ENCODE assay signal across 8 mouse cellular contexts in the genomic region with DNA sequence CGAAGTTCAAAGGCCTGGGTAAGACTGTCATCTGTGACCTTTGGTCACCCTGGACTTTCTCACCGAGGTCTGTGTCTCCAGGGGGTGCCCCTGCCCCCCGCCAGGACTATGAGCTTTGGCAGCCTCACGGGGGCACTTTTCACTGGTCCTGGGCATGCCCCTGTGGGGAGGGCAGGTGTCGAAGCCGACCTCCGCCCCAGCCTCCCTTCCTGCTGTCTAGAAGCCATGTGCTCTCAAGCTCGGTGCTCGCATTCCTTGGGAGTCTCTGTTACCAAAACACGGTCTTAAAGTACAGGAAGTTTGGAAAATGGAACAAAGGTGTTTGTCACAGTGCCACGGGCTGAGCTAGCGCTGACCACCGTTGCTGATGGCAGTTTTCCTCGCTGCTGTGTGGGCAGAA. TPM values are rescaled to one million over a fixed set of nuclear protein-coding genes. Genes with fewer than 3 reads are reported as not detected.
A peak's percentile ranks its signal among the peaks of the same experiment; 100 is the strongest.
DNase-seq lines count a peak whose midpoint lies in the region; ATAC-seq and TF ChIP-seq lines count a peak whose summit lies in the region.

No protein-coding gene starts in this region.

- H3K27me3 ChIP-seq in forebrain, embryonic 11.5 days (ENCODE audit: control insufficient read depth, insufficient read depth, low read length) = no peaks in the 10 kb centered on the region
- H3K27me3 ChIP-seq in kidney, embryonic 15.5 days = no peaks in the 10 kb centered on the region
- H3K27me3 ChIP-seq in midbrain, postnatal 0 days (ENCODE audit: insufficient read depth, low read length) = no peaks in the 10 kb centered on the region

- DNase-seq in layer of hippocampus, adult 2 months (ENCODE audit: low spot score in 2 of 2) = no peak
- no peak for DNase-seq in layer of hippocampus, postnatal 36 days
- no peak for DNase-seq in forebrain, embryonic 11.5 days (ENCODE audit: low spot score)
- no peak for DNase-seq in midbrain, postnatal 0 days (ENCODE audit: low spot score)
- DNase-seq in urinary bladder, postnatal 10 days (ENCODE audit: low spot score) = no peak
- DNase-seq in right cerebral cortex, adult 18-20 months = no peak
- DNase-seq in spleen, postnatal 14 days (ENCODE audit: low spot score in 2 of 2) = no peak

- H3K4me3 ChIP-seq in layer of hippocampus, adult 2 months = no peak overlapping the region
- H3K4me3 ChIP-seq in forebrain, embryonic 11.5 days (ENCODE audit: low read depth, low read length) = no peak overlapping the region
- no peak overlapping the region for H3K4me3 ChIP-seq in kidney, embryonic 15.5 days (replicated peaks)
- H3K4me3 ChIP-seq in midbrain, postnatal 0 days (ENCODE audit: low read depth, low read length) = no peak overlapping the region

- TF ChIP-seq CTCF in layer of hippocampus, adult 2 months (conservative IDR thresholded peaks at IDR 0.05) = no peak
- TF ChIP-seq CTCF in midbrain, postnatal 0 days (IDR thresholded peaks at IDR 0.05) = no peak

- H3K36me3 ChIP-seq in forebrain, embryonic 11.5 days (ENCODE audit: control insufficient read depth, insufficient read depth, low read length) = no peaks in the 10 kb centered on the region
- no peaks in the 10 kb centered on the region for H3K36me3 ChIP-seq in kidney, embryonic 15.5 days
- no peaks in the 10 kb centered on the region for H3K36me3 ChIP-seq in midbrain, postnatal 0 days (ENCODE audit: insufficient read depth, low read length)

- H3K27ac ChIP-seq in layer of hippocampus, adult 2 months = peak overlapping the region; percentile 89
- H3K27ac ChIP-seq in forebrain, embryonic 11.5 days (ENCODE audit: low read depth, low read length) = peak overlapping the region; percentile 99
- H3K27ac ChIP-seq in kidney, embryonic 15.5 days = peak overlapping the region; percentile 51
- peak overlapping the region; percentile 99; the same call in 1 of the 2 replicates for H3K27ac ChIP-seq in midbrain, postnatal 0 days (ENCODE audit: low read depth, low read length)

- 57% methylated on average over 14 of the region's 14 CpGs for WGBS in forebrain, embryonic 11.5 days
- 28% methylated on average over 14 of the region's 14 CpGs for WGBS in kidney, embryonic 15.5 days
- 40% methylated on average over 14 of the region's 14 CpGs for WGBS in midbrain, postnatal 0 days

- H3K4me2 ChIP-seq in forebrain, embryonic 11.5 days (ENCODE audit: low read depth, low read length, severe bottlenecking) = no peak overlapping the region
- H3K4me2 ChIP-seq in kidney, embryonic 15.5 days = no peak overlapping the region; the same call in 1 of the 2 replicates
- H3K4me2 ChIP-seq in midbrain, postnatal 0 days (ENCODE audit: low read depth, low read length, poor library complexity, severe bottlenecking) = no peak overlapping the region

- no peaks in the 10 kb centered on the region for H3K9me3 ChIP-seq in forebrain, embryonic 11.5 days (ENCODE audit: control insufficient read depth, low read length)
- no peaks in the 10 kb centered on the region for H3K9me3 ChIP-seq in kidney, embryonic 15.5 days (replicated peaks)
- H3K9me3 ChIP-seq in midbrain, postnatal 0 days (ENCODE audit: low read length) = no peaks in the 10 kb centered on the region

- no peak for ATAC-seq in forebrain, embryonic 11.5 days (replicated peaks; ENCODE audit: low FRiP score)
- 0 out of 2 replicates have a peak, but pooled peaks have one; percentile 7 for ATAC-seq in kidney, embryonic 15.5 days (replicated peaks; ENCODE audit: low FRiP score)
- no peak for ATAC-seq in midbrain, postnatal 0 days (ENCODE audit: low FRiP score)

- H3K9ac ChIP-seq in forebrain, embryonic 11.5 days (ENCODE audit: low read length) = no peak overlapping the region
- H3K9ac ChIP-seq in kidney, embryonic 15.5 days = no peak overlapping the region
- H3K9ac ChIP-seq in midbrain, postnatal 0 days (replicated peaks; ENCODE audit: low read length, poor library complexity, severe bottlenecking) = no peak overlapping the region

- H3K4me1 ChIP-seq in forebrain, embryonic 11.5 days (replicated peaks; ENCODE audit: control insufficient read depth, insufficient read depth, low read length) = peaks cover 35% of the 10 kb centered on the region
- H3K4me1 ChIP-seq in kidney, embryonic 15.5 days = peaks cover 40% of the 10 kb centered on the region
- H3K4me1 ChIP-seq in midbrain, postnatal 0 days (ENCODE audit: insufficient read depth, low read length) = peaks cover 26% of the 10 kb centered on the region

RNA-seq across cellular contexts. Expression of a gene that starts 52.7 kb away (rescaled TPM):
- 10 to 100 TPM; 36.6 to 39.2 TPM for total RNA-seq in layer of hippocampus, adult 2 months (2021)
- total RNA-seq in layer of hippocampus, postnatal 36 days (2021) = 10 to 100 TPM; 37.5 to 37.7 TPM
- 43.0 and 44.0 TPM in 2 replicates for polyA plus RNA-seq in forebrain, embryonic 11.5 days (2014; fragmentation: Nextera tagmentation; extraction: Ambion mirVana)
- 36.6 and 40.8 TPM in 2 replicates for polyA plus RNA-seq in kidney, embryonic 15.5 days (2015; fragmentation: Nextera tagmentation; extraction: Ambion mirVana)
- total RNA-seq in midbrain, postnatal 0 days (2014; rRNA removed) = 15.6 and 20.4 TPM in 2 replicates
- 25.5 and 27.9 TPM in 2 replicates for polyA plus RNA-seq in midbrain, postnatal 0 days (2015; fragmentation: Nextera tagmentation; extraction: Ambion mirVana)
